Mouse (Mus musculus) ovary, adult 18-20 months (tissue): ENCODE measurements at regions not wholly inside any gene's neighbourhood (a gene's known extent, or its start where the extent isn't known, plus 50 kb on each side); places are given as distances from the start of the nearest gene placed in this dataset.

Experiments used
- DNase-seq: peaks from one replicate; pipeline ENCODE4 v3.0.0; 2022; ENCODE audit warnings: low spot score, mixed read lengths

GRCm38 (mm10) chr5:4499036-4499435, 258.8 kb downstream of the Fzd1 start:
- DNase-seq, result no peak

GRCm38 (mm10) chr5:4498425-4498824, 259.4 kb downstream of the Fzd1 start:
- DNase-seq, result no peak

DNA sequence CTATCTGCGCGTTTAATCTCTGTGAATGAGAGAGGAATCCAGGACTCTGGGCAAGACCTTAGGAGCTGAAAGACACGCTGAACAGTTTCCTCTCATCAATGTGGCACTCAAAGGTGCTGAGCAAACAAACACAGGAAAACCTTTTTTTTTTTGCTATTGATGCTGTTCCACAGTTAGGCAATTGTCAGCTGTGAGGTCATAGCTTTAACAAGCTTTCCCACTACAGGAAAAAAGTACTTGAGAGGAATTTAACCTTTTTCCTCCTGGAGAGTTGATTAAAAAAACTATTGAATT, 261.0 kb downstream of the Fzd1 start:
- no peak for DNase-seq

GRCm38 (mm10) chr5:4496132-4496906, 261.5 kb downstream of the Fzd1 start:
- DNase-seq, result peak; percentile 78

GRCm38 (mm10) chr5:4495482-4495881, 262.4 kb downstream of the Fzd1 start:
- DNase-seq, result no peak

GRCm38 (mm10) chr5:4486391-4487132, 271.3 kb downstream of the Fzd1 start:
- DNase-seq, result no peak

DNA sequence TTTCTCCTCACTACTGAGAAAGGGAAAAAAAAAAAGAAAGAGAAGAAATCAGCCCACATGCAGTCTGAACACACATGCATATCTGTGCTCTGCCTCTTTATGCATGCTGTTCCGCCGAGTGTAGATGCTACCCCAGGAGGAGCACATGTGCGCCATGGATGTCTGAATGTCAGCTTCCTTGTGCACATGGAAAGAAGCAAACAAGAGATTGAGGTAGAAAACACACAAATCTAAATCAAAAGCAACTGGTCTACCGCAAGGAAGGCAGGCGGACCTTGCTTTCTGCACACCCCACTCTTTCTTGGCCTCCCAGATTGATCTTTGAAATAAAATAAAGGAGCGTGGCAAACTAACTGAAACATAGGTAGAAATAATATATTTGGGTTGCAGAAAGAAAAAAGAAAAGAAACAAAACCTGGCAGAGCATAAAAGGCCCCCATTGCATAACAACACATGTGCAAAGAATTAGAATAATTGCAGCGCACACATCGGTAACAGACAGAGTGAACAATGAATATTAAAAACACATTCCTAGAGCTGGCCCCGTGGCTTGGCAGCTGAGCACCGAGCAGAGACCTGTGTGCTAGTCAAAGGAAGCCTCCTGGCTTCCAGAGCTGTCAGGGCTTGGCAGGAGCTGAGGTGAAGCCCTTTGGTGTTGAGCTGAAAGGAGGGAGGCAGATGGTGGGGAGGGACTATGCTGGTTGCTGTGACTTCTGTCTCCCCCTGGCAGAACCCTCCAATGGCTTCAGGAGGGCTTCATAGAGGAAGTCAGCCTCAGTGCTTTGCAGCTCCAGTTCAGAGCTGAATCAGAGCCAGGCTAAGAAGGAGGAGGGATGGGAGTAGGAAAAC, 272.1 kb downstream of the Fzd1 start:
- no peak for DNase-seq

- DNase-seq, result no peak
These were observed 273.1 kb downstream of the Fzd1 start for GRCm38 (mm10) chr5:4484780-4485179.

GRCm38 (mm10) chr5:4484151-4484550, 273.7 kb downstream of the Fzd1 start:
- DNase-seq, result no peak

- DNase-seq, result no peak
These were observed 282.1 kb downstream of the Mterf1b start for GRCm38 (mm10) chr5:4474255-4474654.
